Mouse (Mus musculus) neural tube, embryonic 13.5 days (tissue): ENCODE results near the gene Lect2. TPM values are rescaled to one million over a fixed set of nuclear protein-coding genes. Genes with fewer than 3 reads are reported as not detected.

Experiments
- ATAC-seq: fragments of 200-750 bp; cut with Nextera tagmentation; 2 replicates; pipeline ENCODE4 v1.8.0; 2017; ENCODE audit warnings: low read depth, mild to moderate bottlenecking, moderate TSS enrichment, moderate library complexity
- H3K27ac ChIP-seq: fragments of 300-500 bp; sonication (generic); replicated peaks from 2 replicates; pipeline ENCODE4 v1.5.1; 2015; ENCODE audit warnings: moderate library complexity, mild to moderate bottlenecking, inconsistent platforms
- H3K27me3 ChIP-seq: fragments of 300-500 bp; sonication (generic); 2 replicates; pipeline ENCODE4 v1.6.1; 2015; ENCODE audit warnings: mild to moderate bottlenecking, inconsistent platforms
- H3K36me3 ChIP-seq: fragments of 300-500 bp; sonication (generic); 2 replicates; pipeline ENCODE4 v1.6.1; 2015; ENCODE audit warnings: mild to moderate bottlenecking, inconsistent platforms
- H3K4me1 ChIP-seq: fragments of 300-500 bp; sonication (generic); replicated peaks from 2 replicates; pipeline ENCODE4 v1.6.1; 2015; ENCODE audit warnings: inconsistent platforms
- H3K4me2 ChIP-seq: fragments of 300-500 bp; sonication (generic); 2 replicates; pipeline ENCODE4 v1.6.1; 2015; ENCODE audit warnings: inconsistent platforms, mild to moderate bottlenecking, moderate library complexity
- H3K4me3 ChIP-seq: fragments of 300-500 bp; sonication (generic); 2 replicates; pipeline ENCODE4 v1.5.1; 2015; ENCODE audit warnings: mild to moderate bottlenecking, inconsistent platforms
- H3K9ac ChIP-seq: fragments of 300-500 bp; sonication (generic); 2 replicates; pipeline ENCODE4 v1.6.1; 2015; ENCODE audit warnings: moderate library complexity, mild to moderate bottlenecking, inconsistent platforms
- H3K9me3 ChIP-seq: fragments of 300-500 bp; sonication (generic); 2 replicates; pipeline ENCODE4 v1.6.1; 2016; ENCODE audit warnings: inconsistent platforms
- WGBS: fragments of 180-500 bp; shearing (Covaris S2); methylation state at CpG from one replicate; pipeline ENCODE4 v1.1.7; 2015; 5-methylcytosine and 5-hydroxymethylcytosine counted together
- polyA plus RNA-seq: library from polyadenylated mRNA; unstranded; fragments of >200 nt; fragmentation: Nextera tagmentation; extraction: Ambion mirVana; gene quantifications from 2 replicates; pipeline ENCODE4 v1.2.1, GENCODE M21; 2015

The Lect2 gene
- polyA plus RNA-seq, 1 experiment from 2014 or later: not detected

DNA sequence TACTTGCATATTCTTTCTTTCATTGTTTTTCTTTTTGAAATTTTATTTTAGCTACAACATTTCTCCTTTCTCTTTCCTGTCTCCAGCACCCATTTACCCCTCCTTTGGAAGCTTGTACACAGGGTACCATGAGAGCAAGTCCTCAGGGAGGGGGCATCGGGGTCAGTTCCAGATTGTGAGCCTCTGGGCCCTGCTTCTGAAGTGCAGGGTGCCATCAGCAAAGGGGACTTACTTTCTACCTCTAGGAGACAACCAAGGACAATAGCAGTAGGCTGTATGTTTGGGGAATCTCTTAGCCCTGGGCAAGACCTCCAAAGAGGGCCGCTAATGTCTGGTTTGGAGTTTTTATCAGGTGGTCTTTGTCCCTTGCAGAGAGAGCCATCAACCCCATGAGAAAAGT lies 5.6 kb upstream of the Lect2 start:
- H3K4me3 ChIP-seq: no peak overlapping the region
- H3K27me3 ChIP-seq: no peaks in the 10 kb centered on the region
- H3K4me2 ChIP-seq: no peak overlapping the region
- no peaks in the 10 kb centered on the region for H3K9me3 ChIP-seq
- 56% methylated on average over 2 of the region's 2 CpGs for WGBS
- H3K36me3 ChIP-seq: no peaks in the 10 kb centered on the region
- no peak for ATAC-seq
- H3K4me1 ChIP-seq: no peaks in the 10 kb centered on the region
- no peak overlapping the region for H3K9ac ChIP-seq
- H3K27ac ChIP-seq: no peak overlapping the region

DNA sequence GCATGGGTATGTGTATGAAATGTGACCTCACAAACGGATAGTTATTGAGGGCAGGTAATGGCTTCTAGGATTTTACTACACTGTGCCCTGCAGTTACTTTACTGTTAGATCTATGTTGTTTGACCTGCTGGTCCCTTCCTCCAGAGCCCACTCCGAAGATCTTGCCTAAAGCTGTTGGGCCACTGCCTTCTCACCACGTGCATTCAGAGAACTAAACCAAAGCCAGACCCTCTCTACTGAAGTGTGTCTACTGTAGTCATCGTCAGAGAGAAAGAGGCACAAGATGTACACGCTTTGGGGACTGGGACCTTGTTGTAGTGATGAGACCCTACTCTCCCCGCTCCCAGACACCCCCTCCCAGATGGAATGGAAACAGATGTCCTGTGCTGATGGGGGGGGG lies 3.4 kb upstream of the Lect2 start:
- no peak overlapping the region for H3K9ac ChIP-seq
- H3K9me3 ChIP-seq: no peaks in the 10 kb centered on the region
- H3K27me3 ChIP-seq: no peaks in the 10 kb centered on the region
- no peak overlapping the region for H3K27ac ChIP-seq
- 85% methylated on average over 6 of the region's 6 CpGs for WGBS
- no peak overlapping the region for H3K4me3 ChIP-seq
- no peak overlapping the region for H3K4me2 ChIP-seq
- no peak for ATAC-seq
- H3K4me1 ChIP-seq: no peaks in the 10 kb centered on the region
- H3K36me3 ChIP-seq: no peaks in the 10 kb centered on the region

- Histone ChIP-seq H3K27me3 (no peaks in the 10 kb centered on the region), H3K27ac (no peak overlapping the region), H3K9ac (no peak overlapping the region), H3K4me1 (no peaks in the 10 kb centered on the region), H3K4me2 (no peak overlapping the region), H3K9me3 (no peaks in the 10 kb centered on the region), H3K36me3 (no peaks in the 10 kb centered on the region), H3K4me3 (no peak overlapping the region)
- no peak for ATAC-seq
- 3% methylated on average over 1 of the region's 1 CpGs for WGBS
Measured at GRCm38 (mm10) chr13:56550574-56550973, 2.3 kb upstream of the Lect2 start.

DNA sequence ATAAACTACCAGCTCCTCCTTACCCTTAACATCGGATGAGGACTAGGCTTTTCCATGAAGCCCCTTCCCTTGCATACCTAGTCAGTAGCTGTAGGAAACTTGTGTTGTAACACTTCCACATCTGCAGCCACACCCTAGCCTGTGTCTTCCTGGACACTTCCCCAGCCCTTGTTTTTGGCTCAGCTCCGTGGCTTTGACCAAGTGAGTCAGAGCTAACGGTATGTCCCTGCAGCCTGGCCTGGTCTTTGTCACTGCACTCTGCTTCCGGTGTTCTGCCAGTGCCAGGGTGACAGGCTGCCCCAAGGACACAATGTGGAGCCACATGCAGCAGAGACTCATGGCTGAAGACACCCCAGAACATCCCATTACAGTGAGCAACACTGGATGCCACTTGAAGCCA lies 1.1 kb upstream of the Lect2 start:
- Histone ChIP-seq H3K9me3 (no peaks in the 10 kb centered on the region), H3K4me3 (no peak overlapping the region), H3K9ac (no peak overlapping the region), H3K4me2 (no peak overlapping the region), H3K27ac (no peak overlapping the region), H3K36me3 (no peaks in the 10 kb centered on the region), H3K27me3 (no peaks in the 10 kb centered on the region), H3K4me1 (no peaks in the 10 kb centered on the region; the same call in 1 of the 2 replicates)
- ATAC-seq: no peak
- WGBS: 66% methylated on average over 4 of the region's 4 CpGs

GRCm38 (mm10) chr13:56544956-56545355 lies 3.3 kb downstream of the Lect2 start:
- no peaks in the 10 kb centered on the region for H3K9me3 ChIP-seq
- H3K4me1 ChIP-seq: no peaks in the 10 kb centered on the region; the same call in 1 of the 2 replicates
- no peaks in the 10 kb centered on the region for H3K36me3 ChIP-seq
- no peak overlapping the region for H3K4me3 ChIP-seq
- WGBS: 51% methylated on average over 3 of the region's 3 CpGs
- H3K4me2 ChIP-seq: no peak overlapping the region
- H3K9ac ChIP-seq: no peak overlapping the region
- no peak for ATAC-seq
- no peaks in the 10 kb centered on the region for H3K27me3 ChIP-seq
- H3K27ac ChIP-seq: no peak overlapping the region

DNA sequence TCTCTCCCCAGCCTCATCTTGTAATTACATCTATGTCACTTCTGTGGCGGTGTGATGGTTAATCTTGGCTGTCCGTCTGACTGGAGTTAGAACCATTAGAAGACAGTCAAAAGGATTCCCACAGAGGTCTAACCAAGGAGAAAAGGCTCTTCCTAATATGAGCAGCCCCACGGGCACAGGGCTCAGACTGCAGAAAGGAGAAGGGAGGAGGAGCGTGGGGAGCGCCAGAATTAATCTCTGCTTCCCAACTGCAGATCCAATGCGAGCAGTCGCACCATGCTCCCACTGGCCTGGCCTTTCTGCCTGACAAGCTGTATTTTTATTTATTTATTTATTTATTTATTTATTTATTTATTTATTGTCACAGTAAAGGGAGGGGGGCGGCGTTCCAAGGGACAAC lies 4.5 kb downstream of the Lect2 start:
- Histone ChIP-seq H3K27me3 (no peaks in the 10 kb centered on the region), H3K4me2 (no peak overlapping the region), H3K4me1 (no peaks in the 10 kb centered on the region; the same call in 1 of the 2 replicates), H3K36me3 (no peaks in the 10 kb centered on the region), H3K9ac (no peak overlapping the region), H3K4me3 (no peak overlapping the region), H3K9me3 (no peaks in the 10 kb centered on the region), H3K27ac (no peak overlapping the region)
- 63% methylated on average over 9 of the region's 9 CpGs for whole genome bisulfite sequencing
- no peak for ATAC-seq

GRCm38 (mm10) chr13:56539846-56540245 lies 8.5 kb downstream of the Lect2 start:
- Histone ChIP-seq H3K9me3 (peaks cover 2% of the 10 kb centered on the region; the same call in 1 of the 2 replicates), H3K4me2 (no peak overlapping the region), H3K36me3 (no peaks in the 10 kb centered on the region), H3K27ac (no peak overlapping the region), H3K9ac (no peak overlapping the region), H3K4me3 (no peak overlapping the region), H3K4me1 (no peaks in the 10 kb centered on the region; the same call in 1 of the 2 replicates), H3K27me3 (no peaks in the 10 kb centered on the region)
- ATAC-seq: no peak
- 94% methylated on average over 4 of the region's 4 CpGs for WGBS

DNA sequence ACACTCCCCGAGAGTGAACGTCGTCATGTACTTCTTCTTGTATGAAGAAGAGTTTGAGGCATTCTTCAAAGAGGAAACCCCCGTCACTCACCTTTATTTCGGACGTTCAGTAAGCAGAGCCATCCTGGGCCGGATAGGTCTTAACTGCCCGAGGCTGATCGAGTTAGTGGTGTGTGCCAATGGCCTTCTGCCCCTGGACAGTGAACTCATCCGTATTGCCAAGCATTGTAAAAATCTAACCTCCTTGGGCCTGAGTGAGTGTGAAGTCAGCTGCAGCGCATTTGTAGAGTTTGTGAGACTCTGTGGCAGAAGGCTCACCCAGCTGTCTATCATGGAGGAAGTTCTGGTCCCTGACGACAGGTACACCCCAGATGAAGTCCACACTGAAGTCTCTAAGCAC lies 11.3 kb downstream of the Lect2 start:
- Histone ChIP-seq H3K27ac (no peak overlapping the region), H3K4me3 (no peak overlapping the region), H3K9me3 (peaks cover 12% of the 10 kb centered on the region; the same call in 1 of the 2 replicates), H3K27me3 (no peaks in the 10 kb centered on the region), H3K9ac (no peak overlapping the region), H3K36me3 (0 out of 2 replicates have a peak, but pooled peaks cover 7% of the 10 kb centered on the region), H3K4me1 (no peaks in the 10 kb centered on the region), H3K4me2 (no peak overlapping the region)
- 87% methylated on average over 12 of the region's 12 CpGs for WGBS
- ATAC-seq: no peak

- Histone ChIP-seq H3K4me3 (no peak overlapping the region), H3K36me3 (0 out of 2 replicates have a peak, but pooled peaks cover 7% of the 10 kb centered on the region), H3K27me3 (no peaks in the 10 kb centered on the region), H3K4me1 (no peaks in the 10 kb centered on the region), H3K9ac (no peak overlapping the region), H3K27ac (no peak overlapping the region), H3K9me3 (peaks cover 12% of the 10 kb centered on the region; the same call in 1 of the 2 replicates), H3K4me2 (no peak overlapping the region)
- ATAC-seq: no peak
- 75% methylated on average over 5 of the region's 5 CpGs for WGBS
Measured at GRCm38 (mm10) chr13:56535570-56535969, 12.7 kb downstream of the Lect2 start.

GRCm38 (mm10) chr13:56534931-56535330 lies 13.4 kb downstream of the Lect2 start:
- H3K9me3 ChIP-seq: peaks cover 12% of the 10 kb centered on the region; the same call in 1 of the 2 replicates
- no peaks in the 10 kb centered on the region for H3K27me3 ChIP-seq
- no peak overlapping the region for H3K9ac ChIP-seq
- ATAC-seq: no peak
- 0 out of 2 replicates have a peak, but pooled peaks cover 7% of the 10 kb centered on the region for H3K36me3 ChIP-seq
- H3K27ac ChIP-seq: no peak overlapping the region
- WGBS: 81% methylated on average over 5 of the region's 5 CpGs
- no peak overlapping the region for H3K4me3 ChIP-seq
- H3K4me1 ChIP-seq: no peaks in the 10 kb centered on the region
- no peak overlapping the region for H3K4me2 ChIP-seq

DNA sequence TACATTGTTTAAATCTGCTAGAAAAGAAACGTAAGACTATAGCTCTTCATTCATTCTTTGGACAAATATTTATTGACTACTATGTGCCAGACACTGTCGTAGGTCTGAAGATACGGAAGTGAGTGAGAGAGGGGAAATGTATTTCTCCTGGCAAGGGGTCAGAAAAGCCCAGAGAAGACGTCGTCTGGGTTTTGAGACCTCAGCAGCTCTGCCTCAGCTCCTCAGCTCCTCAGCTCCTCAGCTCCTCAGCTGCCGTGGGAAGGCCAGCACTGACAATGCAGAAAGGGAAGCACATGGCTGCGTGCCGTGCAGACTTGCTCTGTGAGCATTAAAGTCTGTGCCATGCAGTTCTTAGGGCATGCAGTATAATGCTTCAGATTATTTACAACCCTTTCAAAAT lies 18.6 kb downstream of the Lect2 start:
- Histone ChIP-seq H3K27me3 (no peaks in the 10 kb centered on the region), H3K9me3 (0 out of 2 replicates have a peak, but pooled peaks cover 8% of the 10 kb centered on the region), H3K4me2 (no peak overlapping the region), H3K4me3 (no peak overlapping the region), H3K36me3 (0 out of 2 replicates have a peak, but pooled peaks cover 7% of the 10 kb centered on the region), H3K4me1 (no peaks in the 10 kb centered on the region), H3K27ac (no peak overlapping the region), H3K9ac (no peak overlapping the region)
- WGBS: 63% methylated on average over 8 of the region's 8 CpGs
- ATAC-seq: no peak

- 84% methylated on average over 4 of the region's 4 CpGs for WGBS
- no peaks in the 10 kb centered on the region for H3K27me3 ChIP-seq
Measured at GRCm38 (mm10) chr13:56529031-56529430, 19.3 kb downstream of the Lect2 start.

DNA sequence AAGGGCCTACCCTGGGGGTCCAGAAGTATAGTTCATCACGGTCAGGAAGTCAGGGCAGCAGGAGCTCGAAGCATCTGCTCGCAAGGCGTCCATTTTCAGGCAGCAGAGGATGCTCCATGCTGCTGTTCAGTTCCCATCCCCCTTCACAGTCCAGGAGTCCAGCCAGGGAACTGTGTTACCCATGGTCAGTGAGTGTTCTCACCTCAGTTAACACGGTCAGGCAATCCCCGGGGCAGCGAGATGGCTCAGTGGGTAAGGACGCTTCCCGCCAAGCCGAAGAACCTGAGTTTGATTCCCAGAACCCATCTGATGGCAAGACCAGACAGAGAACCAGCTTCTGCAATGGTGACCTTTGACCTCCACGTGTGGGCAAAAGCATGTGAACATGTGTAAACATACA lies 20.0 kb downstream of the Lect2 start:
- H3K4me2 ChIP-seq: no peak overlapping the region
- H3K27ac ChIP-seq: no peak overlapping the region
- 85% methylated on average over 11 of the region's 11 CpGs for WGBS
- no peaks in the 10 kb centered on the region for H3K9me3 ChIP-seq
- H3K4me1 ChIP-seq: no peaks in the 10 kb centered on the region
- no peak overlapping the region for H3K4me3 ChIP-seq
- H3K27me3 ChIP-seq: no peaks in the 10 kb centered on the region
- ATAC-seq: no peak
- H3K9ac ChIP-seq: no peak overlapping the region
- H3K36me3 ChIP-seq: no peaks in the 10 kb centered on the region

More at GRCm38 (mm10) chr13:56529031-56529430, 19.3 kb downstream of the Lect2 start:
- Histone ChIP-seq H3K27ac (no peak overlapping the region), H3K9ac (no peak overlapping the region), H3K4me1 (no peaks in the 10 kb centered on the region), H3K4me2 (no peak overlapping the region), H3K9me3 (0 out of 2 replicates have a peak, but pooled peaks cover 1% of the 10 kb centered on the region), H3K4me3 (no peak overlapping the region), H3K36me3 (0 out of 2 replicates have a peak, but pooled peaks cover 3% of the 10 kb centered on the region)
- ATAC-seq: no peak
